Mouse (Mus musculus) kidney, adult 2 months (tissue): ENCODE data around the gene E2f2.

Experiments
- CTCF ChIP-seq: fragments of 200-500 bp; conservative IDR thresholded peaks from 2 replicates; pipeline ENCODE4 v1.5.1; 2011; ENCODE audit warnings: low read depth, mild to moderate bottlenecking, control low read depth, low read length, moderate library complexity, mixed read lengths; ENCODE audit not compliant: insufficient read depth, insufficient read length
- POLR2A ChIP-seq: fragments of 200-500 bp; IDR thresholded peaks from one replicate; pipeline ENCODE4 v1.6.1; 2011; ENCODE audit warnings: low read depth, low read length, control low read depth

- no peak for TF ChIP-seq CTCF
- no peak for TF ChIP-seq POLR2A
Measured at GRCm38 (mm10) chr4:136126019-136126418, 46.2 kb upstream of the E2f2 start.
